Mouse (Mus musculus): Measurements from ENCODE around the gene Ccdc125.

DNA sequence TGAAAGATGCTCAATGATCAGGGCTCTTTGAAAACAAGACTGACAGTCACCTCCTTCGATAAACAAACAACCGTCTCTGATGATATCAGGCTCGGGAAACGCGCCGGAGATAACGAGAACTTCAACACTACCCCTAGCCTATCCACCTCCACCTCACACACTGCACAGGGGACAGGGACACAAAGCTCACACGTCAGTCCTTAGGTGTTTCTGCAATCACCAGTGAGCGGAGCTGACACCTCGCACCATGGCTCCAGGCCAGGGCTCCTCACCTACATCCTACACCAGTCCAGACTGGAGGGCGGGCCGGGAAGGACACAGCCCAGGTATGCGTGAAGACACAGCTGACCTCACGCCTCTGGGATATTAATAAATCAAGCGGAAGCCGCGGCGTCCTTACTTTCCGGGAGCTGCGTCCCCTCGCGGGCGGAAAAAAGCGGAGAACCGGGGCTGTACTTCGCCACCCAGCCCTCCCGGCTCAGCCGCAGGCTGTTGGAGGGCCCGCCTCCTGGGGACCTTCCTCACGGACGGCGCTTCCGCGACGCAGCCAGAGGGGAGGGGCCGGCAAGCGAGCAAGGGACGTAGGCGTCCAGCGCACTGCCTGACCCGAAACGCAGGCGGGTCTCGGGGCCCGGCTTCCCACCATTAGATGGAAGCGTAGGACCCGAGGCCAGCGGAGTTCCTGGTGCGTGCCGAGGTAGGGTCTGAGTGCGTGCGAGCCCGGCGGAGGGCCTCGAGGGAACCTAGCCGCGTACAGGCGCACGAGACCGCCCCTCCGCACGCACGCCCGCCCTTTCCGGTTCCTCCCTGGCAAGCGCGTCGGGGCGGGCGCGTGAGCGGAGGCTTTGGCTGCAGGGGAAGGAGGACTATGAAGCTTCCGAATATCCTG, 18.7 kb upstream of the Ccdc125 start, which contains the start of the genes Ak6 and Rad17:
- no peak for TF ChIP-seq CTCF (IDR thresholded peaks at IDR 0.05; ENCODE audit: borderline replicate concordance, insufficient read depth, low read length)
- peak; percentile 64 for TF ChIP-seq POLR2A (IDR thresholded peaks at IDR 0.05; ENCODE audit: low read depth, low read length)
